Mouse (Mus musculus) bone marrow, adult 2 months (tissue): ENCODE data around the gene Setd1a.
"Not testable (repeated sequence)": the region's sequence is repeated elsewhere in the genome, so short reads cannot be mapped to it uniquely, and the experiment has no call there.

ENCODE experiments used
- CTCF ChIP-seq: fragments of 200-500 bp; IDR thresholded peaks from 2 replicates; pipeline ENCODE4 v1.5.1; 2011; ENCODE audit warnings: low read length, control low read depth; ENCODE audit not compliant: control insufficient read depth, insufficient read depth
- POLR2A ChIP-seq: fragments of 200-500 bp; IDR thresholded peaks from 2 replicates; pipeline ENCODE4 v1.6.1; 2011; ENCODE audit warnings: low read depth, mild to moderate bottlenecking, control low read depth, low read length, borderline replicate concordance; ENCODE audit not compliant: control insufficient read depth

DNA sequence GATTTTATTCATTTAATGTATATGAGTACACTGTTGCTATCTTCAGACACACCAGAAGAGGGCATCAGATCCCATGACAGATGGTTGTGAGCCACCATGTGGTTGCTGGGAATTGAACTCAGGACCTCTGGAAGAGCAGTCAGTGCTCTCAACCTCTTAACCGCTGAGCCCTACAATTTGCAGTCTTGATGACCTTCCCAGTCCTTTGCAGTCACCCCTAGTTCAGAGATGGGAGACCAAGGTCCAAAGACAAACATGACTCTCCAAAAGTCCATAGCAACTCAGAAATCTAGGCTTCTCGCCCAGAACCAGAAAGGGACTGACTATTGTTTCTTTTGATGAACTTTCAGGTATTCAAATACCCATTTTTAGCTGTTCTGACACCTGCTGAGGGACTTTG, 63.6 kb downstream of the Setd1a start:
- not testable (repeated sequence) for TF ChIP-seq CTCF, POLR2A
